Mouse (Mus musculus) mature B cell (primary cell): ENCODE results near the gene Zmynd19.
"Not testable (repeated sequence)": the region's sequence is repeated elsewhere in the genome, so short reads cannot be mapped to it uniquely, and the experiment has no call there.

ENCODE experiments used
- in situ Hi-C: fragments of 300-500 bp; cut with MboI; formaldehyde crosslinking; loops from 2 replicates; pipeline ENCODE4 v1.14.3; 2019

Zmynd19 gene

GRCm38 (mm10) chr2:24942092-24942491 is 7.5 kb upstream of the Zmynd19 start:
- in situ Hi-C loops, result no loop called here

GRCm38 (mm10) chr2:24944304-24944703 is 5.3 kb upstream of the Zmynd19 start:
- in situ Hi-C loops, result not testable (repeated sequence)

GRCm38 (mm10) chr2:24950189-24950535 is 570 bp downstream of the Zmynd19 start:
- in situ Hi-C loops, result no loop called here

GRCm38 (mm10) chr2:24952537-24953055 is 3.0 kb downstream of the Zmynd19 start:
- in situ Hi-C loops, result no loop called here

- in situ Hi-C loops, result no loop called here
Measured at GRCm38 (mm10) chr2:24960910-24961309, 11.3 kb downstream of the Zmynd19 start.

GRCm38 (mm10) chr2:24962304-24963000 is 12.9 kb downstream of the Zmynd19 start, which contains the start of gene Dph7:
Gene Dph7 (plus strand): TSS chr2:24962400.
- in situ Hi-C loops, result no loop called here

GRCm38 (mm10) chr2:24970386-24970785 is 20.8 kb downstream of the Zmynd19 start:
- in situ Hi-C loops, result no loop called here

- in situ Hi-C loops, result not testable (repeated sequence)
Measured at GRCm38 (mm10) chr2:24974452-24974851, 24.9 kb downstream of the Zmynd19 start.

GRCm38 (mm10) chr2:24974906-24975703 is 25.5 kb downstream of the Zmynd19 start, which contains the start of gene Mrpl41:
Gene Mrpl41 (minus strand): TSS chr2:24975098.
- in situ Hi-C loops, result no loop called here

GRCm38 (mm10) chr2:24975704-24976297 is 26.2 kb downstream of the Zmynd19 start, which contains the start of gene Pnpla7:
Gene Pnpla7 (plus strand): TSS chr2:24976033.
- in situ Hi-C loops, result no loop called here

GRCm38 (mm10) chr2:24976960-24977359 is 27.4 kb downstream of the Zmynd19 start:
- in situ Hi-C loops, result no loop called here

- in situ Hi-C loops, result no loop called here
Measured at GRCm38 (mm10) chr2:24987762-24988161, 38.2 kb downstream of the Zmynd19 start.

- in situ Hi-C loops, result no loop called here
Measured at GRCm38 (mm10) chr2:24995332-24995731, 45.7 kb downstream of the Zmynd19 start.

- in situ Hi-C loops, result no loop called here
Measured at GRCm38 (mm10) chr2:24996471-24996870, 46.9 kb downstream of the Zmynd19 start.

GRCm38 (mm10) chr2:25000544-25001235 is 51.1 kb downstream of the Zmynd19 start:
- in situ Hi-C loops, result no loop called here

GRCm38 (mm10) chr2:25003946-25004786 is 54.6 kb downstream of the Zmynd19 start:
- in situ Hi-C loops, result no loop called here

- in situ Hi-C loops, result no loop called here
Measured at GRCm38 (mm10) chr2:25006767-25007166, 57.2 kb downstream of the Zmynd19 start.

- in situ Hi-C loops, result no loop called here
Measured at GRCm38 (mm10) chr2:25008250-25008649, 58.7 kb downstream of the Zmynd19 start.
